31 mouse cellular contexts compared by ENCODE assay signal in genomic region chr1:167486959-167487680, GRCm38 (mm10). TPM values are rescaled to one million over a fixed set of nuclear protein-coding genes. Genes with fewer than 3 reads are reported as not detected.
DNase-seq lines count a peak whose midpoint lies in the region; ATAC-seq and TF ChIP-seq lines count a peak whose summit lies in the region.
"Had no signal": no experiment of that assay in that cellular context is flagged by ENCODE, and none has a peak within 500 bp of the region (broad histone marks: within the 10 kb centered on the region; RNA-seq: fewer than 3 reads in every experiment).

No protein-coding gene starts in this region.

- no peak overlapping the region for H3K27ac ChIP-seq in lung, embryonic 14.5 days (ENCODE audit: low read depth)
- H3K27ac ChIP-seq in forebrain, embryonic 13.5 days, result no peak overlapping the region
- H3K27ac ChIP-seq: forebrain, embryonic 10.5 days; gastrocnemius, adult 2 months; hindbrain, embryonic 14.5 days; hindbrain, postnatal 0 days had no signal

- ATAC-seq in lung, embryonic 14.5 days (ENCODE audit: insufficient read depth), result peak; percentile 54; the same call in 1 of the 2 replicates
- ATAC-seq in common myeloid progenitor, adult 5-6 weeks (replicated peaks; ENCODE audit: low read depth, poor library complexity, severe bottlenecking), result peak; percentile 97
- peak; percentile 84 for ATAC-seq in megakaryocyte progenitor cell, adult 5-6 weeks (replicated peaks; ENCODE audit: poor library complexity)
- ATAC-seq in monocyte, adult 5-6 weeks (replicated peaks; ENCODE audit: insufficient number of reproducible peaks, low FRiP score, low TSS enrichment, poor library complexity, severe bottlenecking), result no peak
- ATAC-seq in forebrain, embryonic 13.5 days, result no peak
- ATAC-seq: activated CD4-positive, CD25-positive, alpha-beta regulatory T cell, adult 4 months; CD4-positive, CD25-positive, alpha-beta regulatory T cell, adult 4 months; forebrain, embryonic 14.5 days; forebrain, postnatal 0 days; hindbrain, postnatal 0 days; inflammation-experienced regulatory T-cells, adult 6 months; intestine, embryonic 16.5 days had no signal

- TF ChIP-seq POLR2A in lung, adult 2 months (IDR thresholded peaks at IDR 0.05; ENCODE audit: borderline replicate concordance, extremely low read depth, low read depth, low read length), result no peak

- H3K9me3 ChIP-seq in lung, embryonic 14.5 days (ENCODE audit: low read depth, low read length), result no peaks in the 10 kb centered on the region
- H3K9me3 ChIP-seq in forebrain, embryonic 13.5 days (replicated peaks), result no peaks in the 10 kb centered on the region
- H3K9me3 ChIP-seq: forebrain, embryonic 10.5 days had no signal

- WGBS in lung, embryonic 14.5 days, result 52% methylated on average over 3 of the region's 3 CpGs
- 51% methylated on average over 3 of the region's 3 CpGs for WGBS in lung, adult 2 months
- WGBS in forebrain, embryonic 13.5 days, result 83% methylated on average over 3 of the region's 3 CpGs

- H3K9ac ChIP-seq in lung, embryonic 14.5 days, result no peak overlapping the region
- H3K9ac ChIP-seq in forebrain, embryonic 13.5 days, result no peak overlapping the region
- H3K9ac ChIP-seq: forebrain, postnatal 0 days; hindbrain, embryonic 14.5 days had no signal

- no peaks in the 10 kb centered on the region for H3K4me1 ChIP-seq in lung, embryonic 14.5 days (ENCODE audit: insufficient read depth)
- H3K4me1 ChIP-seq in lung, adult 2 months (ENCODE audit: control insufficient read depth, insufficient read depth, low read length), result no peaks in the 10 kb centered on the region
- H3K4me1 ChIP-seq in forebrain, embryonic 13.5 days, result no peaks in the 10 kb centered on the region
- H3K4me1 ChIP-seq: forebrain, embryonic 10.5 days had no signal

- H3K4me3 ChIP-seq in lung, embryonic 14.5 days (ENCODE audit: low read depth, low read length), result no peak overlapping the region
- H3K4me3 ChIP-seq in lung, adult 2 months (replicated peaks; ENCODE audit: extremely low read depth, low read depth, low read length), result no peak overlapping the region
- H3K4me3 ChIP-seq in forebrain, embryonic 13.5 days, result no peak overlapping the region
- H3K4me3 ChIP-seq: forebrain, embryonic 10.5 days; gastrocnemius, adult 2 months had no signal

- intact Hi-C loops in left cerebral cortex, postnatal 36 days (cut with DNase I), result no loop called here

- DNase-seq in lung, embryonic 14.5 days, result no peak
- DNase-seq in lung, adult 2 months, result no peak
- DNase-seq in A20 (ENCODE audit: low read depth, low spot score), result peak; percentile 5
- no peak for DNase-seq in left cerebral cortex, postnatal 36 days (ENCODE audit: low spot score in 2 of 2)
- DNase-seq: adrenal gland, postnatal 10 days; adrenal gland, postnatal 36 days; cerebellum, adult 18-20 months; cerebellum, adult 9-10 months; cerebellum, postnatal 25 days; forebrain, postnatal 0 days; gastrocnemius, adult 2 months; gastrocnemius, postnatal 25 days had no signal

- no peaks in the 10 kb centered on the region for H3K36me3 ChIP-seq in lung, embryonic 14.5 days (ENCODE audit: insufficient read depth)
- H3K36me3 ChIP-seq in forebrain, embryonic 13.5 days (ENCODE audit: poor library complexity, severe bottlenecking), result no peaks in the 10 kb centered on the region
- H3K36me3 ChIP-seq: forebrain, embryonic 10.5 days had no signal

- no peak for TF ChIP-seq CTCF in lung, embryonic 14.5 days (IDR thresholded peaks at IDR 0.05; ENCODE audit: low read depth)
- no peak for TF ChIP-seq CTCF in lung, adult 2 months (IDR thresholded peaks at IDR 0.05; ENCODE audit: insufficient read depth, low read length)

- no peak overlapping the region for H3K4me2 ChIP-seq in lung, embryonic 14.5 days
- no peak overlapping the region for H3K4me2 ChIP-seq in forebrain, embryonic 13.5 days
- H3K4me2 ChIP-seq: heart, embryonic 11.5 days; hindbrain, embryonic 14.5 days had no signal

- no peaks in the 10 kb centered on the region for H3K27me3 ChIP-seq in lung, embryonic 14.5 days (ENCODE audit: insufficient read depth, low read length)
- no peaks in the 10 kb centered on the region for H3K27me3 ChIP-seq in forebrain, embryonic 13.5 days

RNA-seq across cellular contexts. Expression of gene Lrrc52, which starts 20.5 kb away (rescaled TPM):
- 0.43 and 0.96 TPM in 2 replicates for polyA plus RNA-seq in lung, embryonic 14.5 days (2014; fragmentation: Nextera tagmentation; extraction: Ambion mirVana)
- polyA plus RNA-seq in lung, adult 2 months (2012; rRNA removed), result 0.66 and 0.80 TPM in 2 replicates
- total RNA-seq in common myeloid progenitor, adult 5-6 weeks (2017), result not detected in 2 replicates
- not detected in 2 replicates for total RNA-seq in megakaryocyte progenitor cell, adult 5-6 weeks (2015)
- not detected in 2 replicates for total RNA-seq in megakaryocyte progenitor cell, adult 5-6 weeks (2017)
- total RNA-seq in monocyte, adult 5-6 weeks (2017), result not detected in 3 replicates
- total RNA-seq in left cerebral cortex, postnatal 36 days (2021), result not detected
- not detected in 2 replicates for polyA plus RNA-seq in forebrain, embryonic 13.5 days (2015; fragmentation: Nextera tagmentation; extraction: Ambion mirVana)
- total RNA-seq: forebrain, postnatal 0 days had no signal
- polyA plus RNA-seq: activated CD4-positive, CD25-positive, alpha-beta regulatory T cell, adult 4 months; C2C12; CD4-positive, CD25-positive, alpha-beta regulatory T cell, adult 4 months; cortical plate, adult 2 months; embryonic facial prominence, embryonic 11.5 days; embryonic facial prominence, embryonic 14.5 days; forebrain, embryonic 10.5 days; forebrain, embryonic 14.5 days; forebrain, postnatal 0 days; frontal cortex, adult 2 months; heart, embryonic 11.5 days; hindbrain, embryonic 11.5 days; hindbrain, embryonic 14.5 days; hindbrain, postnatal 0 days; inflammation-experienced regulatory T-cells, adult 6 months had no signal

Comparison
In these comparisons a context has a peak if more than half of its experiments do, and no peak if none do; other contexts are left out.
1. ATAC-seq: peak in lung, embryonic 14.5 days (single experiment), common myeloid progenitor, adult 5-6 weeks (single experiment) and megakaryocyte progenitor cell, adult 5-6 weeks (single experiment); none in monocyte, adult 5-6 weeks (single experiment) and forebrain, embryonic 13.5 days (single experiment).